Mouse (Mus musculus): Measurements from ENCODE around the gene Nebl.
"Not testable (repeated sequence)": the region's sequence is repeated elsewhere in the genome, so short reads cannot be mapped to it uniquely, and the experiment has no call there.

Gene Nebl

DNA sequence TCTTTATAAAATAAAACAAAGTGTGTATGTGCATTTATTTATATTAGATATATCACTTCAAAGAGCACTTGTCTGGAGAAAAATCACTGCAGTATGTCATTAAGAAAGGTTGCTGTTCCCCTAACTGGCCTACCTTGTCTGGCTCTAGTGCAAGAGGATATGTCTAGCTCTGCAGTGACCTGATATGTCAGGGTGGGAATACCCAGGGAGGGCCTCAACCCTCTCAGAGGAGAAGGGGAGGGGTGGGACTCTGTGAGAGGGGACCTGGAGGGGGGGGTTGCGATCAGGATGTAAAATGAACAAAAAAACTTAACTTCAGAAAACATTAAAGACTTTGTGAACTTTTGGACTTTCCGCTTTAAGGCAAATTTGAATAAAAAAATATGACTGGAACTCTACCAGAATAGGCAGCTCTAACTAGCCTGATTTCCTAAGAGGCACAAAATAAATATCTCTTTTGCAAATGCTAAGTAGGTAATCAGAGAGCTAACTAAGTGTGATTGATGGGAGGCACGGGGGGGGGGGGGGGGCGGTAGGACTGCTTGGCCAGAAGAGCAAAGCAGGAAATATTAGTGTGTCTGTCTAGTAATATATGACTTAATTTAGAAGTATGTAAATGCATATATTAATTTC lies 325.2 kb downstream of the Nebl start:
- DNase-seq (ENCODE audit: low read depth, low spot score): no peak

DNA sequence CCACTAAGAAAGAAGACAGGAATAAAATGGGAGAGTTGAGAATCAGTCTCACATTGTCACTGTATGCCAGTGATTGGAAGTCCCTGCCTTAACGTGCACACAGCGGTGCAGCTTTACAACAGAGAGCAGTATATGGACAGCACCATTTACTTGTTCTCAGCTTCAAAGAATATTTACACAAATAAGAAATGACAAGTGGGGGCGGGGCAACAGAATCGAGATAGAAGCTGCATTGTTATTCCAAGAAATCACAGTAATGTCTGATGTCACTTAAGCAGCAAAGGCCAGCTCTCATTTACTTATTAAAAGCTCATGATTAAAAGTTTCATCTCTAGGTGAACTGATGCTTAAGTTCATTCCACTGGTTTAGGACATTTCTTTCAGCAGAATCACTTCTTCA lies 328.8 kb downstream of the Nebl start:
- no peak for DNase-seq (ENCODE audit: low read depth, low spot score)

- DNase-seq (ENCODE audit: low read depth, low spot score): no peak
Measured at GRCm38 (mm10) chr2:17396235-17396634, 335.0 kb downstream of the Nebl start.

DNA sequence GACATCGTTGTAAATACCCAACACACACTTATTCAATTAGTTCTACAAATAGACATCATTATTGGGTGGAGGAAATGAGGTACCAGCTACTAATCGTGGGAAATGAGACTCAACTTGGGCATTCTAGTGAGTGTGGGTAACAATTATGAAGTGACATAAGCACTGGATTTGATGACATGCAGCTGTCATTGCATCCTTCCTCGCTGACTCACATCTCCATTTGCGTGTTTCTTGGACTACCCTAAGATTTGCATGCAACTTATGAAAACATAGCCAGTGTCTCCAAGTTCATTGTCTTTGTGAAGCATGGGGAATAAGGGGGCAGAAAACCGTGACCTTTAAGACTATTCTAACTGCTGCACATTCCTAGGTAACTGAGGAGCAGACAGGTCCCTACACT lies 339.9 kb downstream of the Nebl start:
- no peak for DNase-seq (ENCODE audit: low read depth, low spot score)

GRCm38 (mm10) chr2:17390513-17391200 lies 340.6 kb downstream of the Nebl start:
- DNase-seq (ENCODE audit: low read depth, low spot score): peak; percentile 14

GRCm38 (mm10) chr2:17389886-17390285 lies 341.4 kb downstream of the Nebl start:
- DNase-seq (ENCODE audit: low read depth, low spot score): no peak

- DNase-seq (ENCODE audit: low read depth, low spot score): no peak
Measured at GRCm38 (mm10) chr2:17389379-17389778, 341.9 kb downstream of the Nebl start.

GRCm38 (mm10) chr2:17382227-17382626 lies 349.0 kb downstream of the Nebl start:
- no peak for DNase-seq (ENCODE audit: low read depth, low spot score)

GRCm38 (mm10) chr2:17375916-17376315 lies 355.3 kb downstream of the Nebl start:
- DNase-seq (ENCODE audit: low read depth, low spot score): no peak

GRCm38 (mm10) chr2:17365671-17366070 lies 365.6 kb downstream of the Nebl start:
- DNase-seq (ENCODE audit: low read depth, low spot score): peak; percentile 37

DNA sequence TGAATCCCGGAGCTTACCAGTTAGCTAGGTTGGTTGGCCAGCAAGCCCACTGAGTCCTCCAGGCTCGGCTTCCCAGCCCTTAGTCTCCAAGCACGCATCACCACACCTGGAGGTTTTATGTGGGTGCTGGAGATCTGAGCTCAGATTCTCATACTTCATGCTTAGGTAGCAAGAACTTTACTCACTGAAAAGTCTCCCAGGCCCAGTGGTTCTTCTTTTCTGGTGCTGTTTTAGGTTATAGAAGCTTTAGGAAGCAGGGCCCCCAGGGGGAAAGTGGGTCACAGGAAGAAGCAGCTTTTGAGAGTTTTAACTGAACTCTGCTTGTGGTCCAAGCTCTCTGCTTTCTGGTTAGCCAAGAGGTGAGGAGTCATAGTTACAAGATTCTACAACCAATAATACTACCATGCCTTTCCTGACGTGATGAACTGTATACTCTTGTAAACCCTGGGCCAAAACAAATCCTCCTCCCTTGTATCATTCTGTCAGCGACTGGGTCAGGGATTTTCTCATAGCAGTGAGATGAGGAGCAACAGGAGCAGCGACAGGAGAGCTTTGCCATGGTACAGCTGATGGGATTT lies 366.2 kb downstream of the Nebl start:
- peak; percentile 30 for DNase-seq (ENCODE audit: low read depth, low spot score)

- peak; percentile 29 for DNase-seq (ENCODE audit: low read depth, low spot score)
Measured at GRCm38 (mm10) chr2:17363337-17364216, 367.7 kb downstream of the Nebl start.

GRCm38 (mm10) chr2:17362181-17362580 lies 369.1 kb downstream of the Nebl start:
- no peak for DNase-seq (ENCODE audit: low read depth, low spot score)

DNA sequence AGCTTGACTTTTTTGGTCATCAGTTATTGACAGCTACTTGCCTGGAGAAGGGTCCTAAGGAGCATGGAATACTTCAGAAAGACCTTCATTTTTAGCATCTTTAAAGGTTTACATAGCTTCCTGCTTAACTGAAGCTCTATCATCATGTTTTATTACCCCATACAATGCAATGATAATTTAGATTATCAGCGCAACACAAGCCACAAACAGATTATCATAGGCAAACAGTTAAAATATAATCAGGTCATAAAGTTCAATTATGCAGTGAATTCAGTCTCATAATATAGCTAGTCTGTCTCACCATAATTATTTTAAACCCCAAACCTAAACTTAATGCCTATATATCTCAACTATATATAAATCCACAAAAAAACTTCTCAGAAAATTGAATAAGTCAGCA lies 386.6 kb downstream of the Nebl start:
- DNase-seq (ENCODE audit: low read depth, low spot score): no peak

DNA sequence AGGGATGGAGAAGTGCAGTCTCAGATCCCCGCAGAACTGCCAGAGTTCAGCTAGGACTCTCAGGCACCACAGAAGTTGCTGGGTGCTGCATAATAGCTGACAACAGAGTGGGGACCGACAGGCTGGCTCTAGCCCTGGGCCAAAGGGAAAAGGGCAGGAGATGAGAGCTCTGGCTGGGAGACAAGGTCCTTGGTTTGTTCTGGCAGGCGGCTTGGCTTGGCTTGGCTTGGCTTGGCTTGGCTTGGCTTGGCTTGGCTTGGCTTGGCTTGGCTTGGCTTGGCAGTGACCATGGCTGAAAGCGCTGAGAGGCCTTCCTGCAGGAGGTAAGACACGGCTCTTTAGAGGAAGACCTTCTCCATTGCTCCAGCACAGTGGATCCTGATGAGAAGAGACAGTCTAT lies 395.8 kb downstream of the Nebl start:
- no peak for DNase-seq (ENCODE audit: low read depth, low spot score)

DNA sequence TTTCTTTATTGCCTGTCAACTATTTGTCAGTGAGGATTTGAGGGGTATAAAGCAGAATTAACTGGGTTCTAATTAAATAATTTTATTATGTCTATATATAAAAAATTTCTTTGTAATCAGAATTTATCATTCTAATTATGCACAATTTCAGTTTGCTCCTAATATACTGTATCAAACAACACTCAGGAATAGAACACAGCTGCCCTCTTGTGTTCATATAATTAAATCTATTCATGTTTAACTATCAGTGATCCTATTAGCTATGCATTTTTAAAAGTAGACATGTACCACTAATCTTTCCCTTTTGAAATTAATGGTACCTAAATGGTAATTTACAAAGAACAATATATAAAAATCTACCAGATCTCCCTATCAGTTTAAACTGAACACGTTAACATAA lies 404.7 kb downstream of the Nebl start:
- no peak for DNase-seq (ENCODE audit: low read depth, low spot score)

- no peak for DNase-seq (ENCODE audit: low read depth, low spot score)
Measured at GRCm38 (mm10) chr2:17316850-17317249, 414.4 kb downstream of the Nebl start.

DNA sequence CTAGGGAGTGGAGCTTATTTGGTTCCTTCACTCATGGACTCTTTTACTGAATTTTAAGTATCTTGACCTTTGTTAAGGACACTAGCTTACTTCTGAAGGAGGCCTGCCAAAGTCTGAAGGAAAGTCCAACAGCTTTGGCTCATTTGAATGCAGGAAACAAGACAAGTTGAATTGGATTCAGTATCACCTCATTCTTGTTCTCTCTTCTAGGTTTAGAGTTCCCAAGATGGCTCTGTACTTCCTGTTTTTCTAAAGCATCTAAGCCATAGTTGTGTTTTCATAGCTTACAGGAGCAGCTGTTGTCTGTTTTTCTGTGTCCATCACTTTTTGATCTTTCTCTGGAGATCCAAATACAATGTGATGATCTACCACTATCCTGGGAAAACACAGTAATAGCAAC lies 429.9 kb downstream of the Nebl start:
- no peak for DNase-seq (ENCODE audit: low read depth, low spot score)

DNA sequence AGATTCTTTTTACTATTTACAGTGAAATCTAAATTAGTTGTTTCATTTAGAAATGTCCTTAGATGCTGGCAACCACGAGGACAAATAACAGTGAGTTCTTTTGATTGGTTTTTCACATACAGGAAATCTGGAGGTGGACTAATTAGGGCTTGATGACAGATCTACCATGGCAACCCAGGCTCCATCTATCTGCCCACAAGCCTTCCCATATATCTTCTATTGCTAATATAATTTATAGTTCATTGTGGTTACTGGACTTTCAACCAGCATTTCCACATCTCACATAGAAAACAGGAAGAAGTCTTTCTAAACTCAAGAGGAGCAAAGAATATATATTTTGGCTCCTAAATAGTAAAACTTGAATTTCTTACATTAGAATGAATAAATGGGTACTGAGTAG lies 433.8 kb downstream of the Nebl start:
- no peak for DNase-seq (ENCODE audit: low read depth, low spot score)

- not testable (repeated sequence) for DNase-seq (ENCODE audit: low read depth, low spot score)
Measured at GRCm38 (mm10) chr2:17295257-17295656, 436.0 kb downstream of the Nebl start.

Data from CD4-positive helper T cell, adult 2 months (primary cell).